Mouse (Mus musculus) intestine, postnatal 0 days (tissue): ENCODE results near the gene Ctnna3. TPM values are rescaled to one million over a fixed set of nuclear protein-coding genes. Genes with fewer than 3 reads are reported as not detected.

ENCODE experiments used
- ATAC-seq: fragments of 200-750 bp; cut with Nextera tagmentation; 2 replicates; pipeline ENCODE4 v1.8.0; 2017; ENCODE audit warnings: mild to moderate bottlenecking, moderate TSS enrichment, moderate library complexity
- H3K27ac ChIP-seq: fragments of 300-500 bp; sonication (generic); 2 replicates; pipeline ENCODE4 v1.5.1; 2014; ENCODE audit warnings: mild to moderate bottlenecking, low read depth, low read length, moderate library complexity
- H3K27me3 ChIP-seq: fragments of 300-500 bp; sonication (generic); replicated peaks from 2 replicates; pipeline ENCODE4 v1.6.1; 2014; ENCODE audit warnings: low read length, mixed read lengths; ENCODE audit not compliant: control insufficient read depth, insufficient read depth
- H3K36me3 ChIP-seq: fragments of 300-500 bp; sonication (generic); 2 replicates; pipeline ENCODE4 v1.6.1; 2014; ENCODE audit warnings: mild to moderate bottlenecking, moderate library complexity; ENCODE audit not compliant: control insufficient read depth, insufficient read depth
- H3K4me1 ChIP-seq: fragments of 300-500 bp; sonication (generic); replicated peaks from 2 replicates; pipeline ENCODE4 v1.6.1; 2014; ENCODE audit warnings: antibody characterized with exemption, low read length, mixed read lengths; ENCODE audit not compliant: control insufficient read depth, insufficient read depth
- H3K4me2 ChIP-seq: fragments of 300-500 bp; sonication (generic); replicated peaks from 2 replicates; pipeline ENCODE4 v1.6.1; 2014; ENCODE audit warnings: low read depth, mild to moderate bottlenecking, moderate library complexity
- H3K4me3 ChIP-seq: fragments of 300-500 bp; sonication (generic); 2 replicates; pipeline ENCODE4 v1.5.1; 2014; ENCODE audit warnings: low read depth, low read length
- H3K9ac ChIP-seq: fragments of 300-500 bp; sonication (generic); 2 replicates; pipeline ENCODE4 v1.6.1; 2014; ENCODE audit warnings: mild to moderate bottlenecking, low read depth, low read length
- H3K9me3 ChIP-seq: fragments of 300-500 bp; sonication (generic); 2 replicates; pipeline ENCODE4 v1.6.1; 2016; ENCODE audit warnings: mixed run types; ENCODE audit not compliant: control insufficient read depth
- CTCF ChIP-seq: sonication (generic); IDR thresholded peaks from 2 replicates; pipeline ENCODE4 v1.5.1; 2016; ENCODE audit warnings: low read depth, mild to moderate bottlenecking, control low read depth, antibody characterized with exemption, moderate library complexity
- WGBS: fragments of 180-500 bp; shearing (Covaris S2); extraction: QIAGEN DNeasy Blood & Tissue Kit; methylation state at CpG from one replicate; pipeline ENCODE4 v1.1.7; 2014; 5-methylcytosine and 5-hydroxymethylcytosine counted together
- polyA plus RNA-seq: library from polyadenylated mRNA; unstranded; fragments of >200 nt; fragmentation: Nextera tagmentation; extraction: Ambion mirVana; gene quantifications from 2 replicates; pipeline ENCODE4 v1.2.1, GENCODE M21; 2015

Ctnna3 gene
- polyA plus RNA-seq, 1 experiment from 2014 or later = 0.33 TPM

DNA sequence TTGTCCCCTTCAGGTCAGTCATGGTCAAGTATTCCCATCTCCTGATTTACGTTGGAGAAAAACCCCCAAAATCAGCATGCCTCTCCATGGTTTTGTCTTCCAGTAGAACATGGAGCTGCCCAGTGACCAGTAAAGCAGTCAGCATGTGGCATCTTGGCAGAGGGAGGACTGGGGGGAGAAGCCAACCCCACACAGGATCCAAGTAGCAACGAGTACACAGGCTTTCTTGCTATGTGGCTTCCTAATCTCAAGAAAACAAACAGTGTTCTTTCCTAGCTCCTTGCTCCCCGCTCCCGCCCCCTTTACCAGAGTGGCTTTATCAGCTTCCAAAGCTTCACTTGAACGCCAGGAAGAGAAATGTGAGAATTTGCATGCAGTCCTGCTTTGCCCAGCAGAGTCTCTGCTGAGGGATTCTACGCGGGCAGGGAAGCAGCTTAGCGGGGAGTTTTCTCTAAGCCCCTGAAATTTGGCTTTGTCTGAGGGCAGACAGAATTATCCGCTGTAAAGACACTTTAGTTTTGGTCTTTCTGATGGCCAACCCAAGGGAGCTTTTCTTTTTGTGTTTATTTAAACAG lies 380.2 kb downstream of the Ctnna3 start:
- Histone ChIP-seq H3K4me1 (no peaks in the 10 kb centered on the region), H3K9ac (no peak overlapping the region), H3K4me3 (no peak overlapping the region), H3K27me3 (no peaks in the 10 kb centered on the region), H3K4me2 (no peak overlapping the region), H3K36me3 (no peaks in the 10 kb centered on the region), H3K27ac (no peak overlapping the region), H3K9me3 (no peaks in the 10 kb centered on the region)
- TF ChIP-seq CTCF = no peak
- no peak for ATAC-seq
- 26% methylated on average over 9 of the region's 9 CpGs for WGBS

DNA sequence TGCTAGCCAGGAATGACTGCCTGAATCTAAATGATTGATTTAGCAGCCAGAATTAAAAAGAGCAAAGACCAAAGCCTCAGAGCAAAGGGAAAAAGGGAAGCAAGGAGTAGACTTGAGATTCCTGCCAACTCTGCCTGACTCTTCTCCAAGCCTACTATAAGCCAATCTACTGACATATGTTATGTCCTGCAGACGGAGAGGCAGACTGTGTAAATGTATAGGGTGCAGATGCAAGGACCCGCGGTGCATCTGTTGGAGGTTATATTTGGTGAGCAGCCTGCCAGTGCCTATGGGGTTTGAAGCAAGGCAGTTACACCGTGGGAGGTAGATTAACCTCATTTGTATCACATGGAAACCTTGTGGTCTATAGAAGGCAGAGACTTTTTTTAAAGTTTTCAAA lies 409.1 kb downstream of the Ctnna3 start:
- H3K36me3 ChIP-seq = no peaks in the 10 kb centered on the region

DNA sequence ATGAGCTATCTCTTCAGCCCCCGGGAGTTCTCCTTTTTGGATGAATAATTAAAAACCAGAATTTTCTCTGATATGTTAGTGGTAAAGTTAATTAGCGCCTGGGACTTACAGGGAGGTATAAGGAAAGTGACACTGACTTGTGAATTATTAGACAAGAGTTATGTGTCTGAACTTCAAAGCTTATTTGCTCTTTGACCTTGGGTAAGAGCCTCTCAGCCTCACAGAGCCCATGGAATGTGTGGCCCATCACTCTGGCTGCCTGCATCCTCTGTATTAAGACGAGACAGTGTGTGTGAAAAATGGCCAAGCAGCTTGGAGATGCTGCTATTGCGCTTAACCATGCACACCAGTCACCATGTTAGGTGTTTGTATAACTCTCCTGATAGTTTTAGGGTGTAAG lies 422.0 kb downstream of the Ctnna3 start:
- no peak for ATAC-seq
- TF ChIP-seq CTCF = no peak
- WGBS = 66% methylated on average over 4 of the region's 4 CpGs

More for the DNA sequence above, 409.1 kb downstream of the Ctnna3 start:
- ATAC-seq = no peak
- H3K4me2 ChIP-seq = no peak overlapping the region
- no peak overlapping the region for H3K9ac ChIP-seq
- no peak overlapping the region for H3K27ac ChIP-seq
- H3K27me3 ChIP-seq = no peaks in the 10 kb centered on the region
- no peaks in the 10 kb centered on the region for H3K4me1 ChIP-seq
- H3K9me3 ChIP-seq = no peaks in the 10 kb centered on the region
- 77% methylated on average over 4 of the region's 4 CpGs for WGBS
- H3K4me3 ChIP-seq = no peak overlapping the region
- no peak for TF ChIP-seq CTCF

DNA sequence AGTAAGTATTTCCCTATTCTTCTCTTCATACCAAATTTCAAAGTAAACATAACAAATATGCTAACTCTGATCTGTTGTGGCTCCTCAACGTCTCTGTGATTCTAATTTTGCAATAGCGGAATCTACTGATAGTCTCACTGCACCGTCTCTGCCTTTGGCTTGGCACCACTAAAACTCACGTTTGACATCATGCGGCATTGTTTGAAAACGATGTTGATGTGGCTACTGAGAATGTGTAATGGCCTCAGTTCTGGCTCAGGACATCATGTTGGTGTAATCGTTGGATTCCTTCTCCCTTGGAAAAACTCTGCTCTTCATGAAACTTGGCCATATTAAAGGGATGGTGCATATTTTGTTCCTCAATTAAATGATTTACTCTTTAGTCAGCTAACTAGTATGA lies 439.2 kb downstream of the Ctnna3 start:
- Histone ChIP-seq H3K27ac (no peak overlapping the region), H3K4me1 (no peaks in the 10 kb centered on the region), H3K9me3 (no peaks in the 10 kb centered on the region), H3K4me2 (no peak overlapping the region), H3K27me3 (no peaks in the 10 kb centered on the region), H3K4me3 (no peak overlapping the region), H3K9ac (no peak overlapping the region), H3K36me3 (no peaks in the 10 kb centered on the region)
- no peak for ATAC-seq
- WGBS = 80% methylated on average over 7 of the region's 7 CpGs
- TF ChIP-seq CTCF = no peak

More for the DNA sequence above, 422.0 kb downstream of the Ctnna3 start:
- Histone ChIP-seq H3K36me3 (no peaks in the 10 kb centered on the region), H3K27ac (no peak overlapping the region), H3K4me2 (no peak overlapping the region), H3K9ac (no peak overlapping the region), H3K4me1 (no peaks in the 10 kb centered on the region), H3K9me3 (no peaks in the 10 kb centered on the region), H3K4me3 (no peak overlapping the region), H3K27me3 (no peaks in the 10 kb centered on the region)

DNA sequence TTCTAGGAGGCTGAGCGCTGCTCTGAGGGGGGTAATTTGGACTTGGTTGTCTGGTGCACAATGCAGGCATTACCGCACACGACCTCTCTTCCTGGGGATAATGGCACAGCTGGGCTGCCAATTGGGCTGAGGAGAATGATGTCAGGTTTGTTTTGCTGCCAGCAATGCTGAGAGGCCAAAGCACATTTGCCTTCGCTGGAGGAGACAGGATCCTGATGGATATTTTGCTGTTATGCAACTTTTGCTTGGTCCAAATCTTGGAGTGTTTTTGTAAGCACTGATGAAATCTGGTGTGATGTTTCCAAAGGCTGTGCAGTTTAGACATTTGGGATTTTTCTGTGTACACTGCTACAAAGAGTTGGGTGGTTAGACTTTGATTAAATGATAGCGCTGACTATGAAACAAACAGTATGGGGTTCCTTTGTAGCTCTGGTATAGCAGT lies 450.6 kb downstream of the Ctnna3 start:
- H3K36me3 ChIP-seq = no peaks in the 10 kb centered on the region
- no peak overlapping the region for H3K9ac ChIP-seq
- ATAC-seq = no peak
- H3K4me3 ChIP-seq = no peak overlapping the region
- 72% methylated on average over 5 of the region's 5 CpGs for WGBS
- H3K4me1 ChIP-seq = no peaks in the 10 kb centered on the region
- no peak overlapping the region for H3K27ac ChIP-seq
- no peaks in the 10 kb centered on the region for H3K9me3 ChIP-seq
- H3K27me3 ChIP-seq = no peaks in the 10 kb centered on the region
- H3K4me2 ChIP-seq = no peak overlapping the region
- TF ChIP-seq CTCF = no peak

DNA sequence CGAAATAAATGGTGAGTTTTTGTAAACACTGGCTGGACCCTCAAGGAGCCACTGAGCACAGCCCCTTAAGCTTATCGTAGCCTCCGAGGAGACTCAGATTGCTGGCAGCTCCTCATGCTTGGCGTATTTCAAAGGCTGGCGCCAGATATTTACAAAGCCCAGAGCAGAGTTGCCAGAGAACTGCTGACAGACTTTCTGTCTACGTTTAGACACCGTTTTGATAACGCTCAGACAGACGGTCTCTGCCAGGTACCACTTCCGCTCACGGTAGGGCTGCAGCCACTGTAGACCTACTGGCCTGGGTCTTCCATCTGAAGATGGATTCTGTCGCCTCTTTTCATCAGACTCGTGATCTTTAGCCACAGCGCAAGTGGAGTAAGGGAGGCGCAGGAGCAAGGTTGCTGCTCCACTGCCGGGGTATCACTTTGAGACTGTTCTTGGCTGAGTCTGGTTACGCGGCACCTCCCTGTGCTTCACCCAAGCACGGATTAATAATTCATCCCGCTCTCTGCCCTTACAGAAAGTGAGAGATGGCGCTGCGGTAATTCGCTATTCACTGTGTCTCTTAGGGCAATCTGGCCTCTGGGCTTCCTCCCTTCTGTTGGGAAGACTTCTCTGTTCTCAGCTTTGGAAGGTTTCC lies 456.7 kb downstream of the Ctnna3 start:
- H3K4me3 ChIP-seq = no peak overlapping the region
- no peaks in the 10 kb centered on the region for H3K36me3 ChIP-seq
- H3K9ac ChIP-seq = no peak overlapping the region
- H3K4me2 ChIP-seq = no peak overlapping the region; the same call in 1 of the 2 replicates
- H3K9me3 ChIP-seq = no peaks in the 10 kb centered on the region
- H3K27ac ChIP-seq = no peak overlapping the region
- TF ChIP-seq CTCF = no peak
- H3K4me1 ChIP-seq = no peaks in the 10 kb centered on the region
- no peaks in the 10 kb centered on the region for H3K27me3 ChIP-seq
- ATAC-seq = no peak
- WGBS = 69% methylated on average over 23 of the region's 23 CpGs
